Mouse (Mus musculus): ENCODE measurements at regions not wholly inside any gene's neighbourhood (a gene's known extent, or its start where the extent isn't known, plus 50 kb on each side); places are given as distances from the start of the nearest gene placed in this dataset.

DNA sequence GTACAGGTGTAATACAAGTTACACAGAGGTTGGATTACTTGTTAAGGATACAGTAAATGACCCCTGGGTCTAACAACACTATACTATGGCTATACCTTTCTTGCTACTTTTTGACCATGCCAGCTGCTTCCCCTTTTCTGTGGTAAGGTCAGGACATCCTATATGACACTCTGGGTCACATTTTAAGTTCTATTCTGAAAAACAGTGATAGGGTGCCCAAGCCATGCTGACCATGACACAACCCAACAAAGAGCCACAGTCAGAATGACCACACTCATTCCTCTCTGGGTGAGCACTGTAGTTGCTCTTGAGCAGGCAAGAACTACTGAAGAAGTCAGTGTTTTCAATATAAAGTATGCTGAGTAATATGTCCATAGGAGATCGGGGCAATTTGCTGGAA is 64.3 kb upstream of the Tnfsf11 start:
- no peak for DNase-seq (ENCODE audit: low spot score)

DNA sequence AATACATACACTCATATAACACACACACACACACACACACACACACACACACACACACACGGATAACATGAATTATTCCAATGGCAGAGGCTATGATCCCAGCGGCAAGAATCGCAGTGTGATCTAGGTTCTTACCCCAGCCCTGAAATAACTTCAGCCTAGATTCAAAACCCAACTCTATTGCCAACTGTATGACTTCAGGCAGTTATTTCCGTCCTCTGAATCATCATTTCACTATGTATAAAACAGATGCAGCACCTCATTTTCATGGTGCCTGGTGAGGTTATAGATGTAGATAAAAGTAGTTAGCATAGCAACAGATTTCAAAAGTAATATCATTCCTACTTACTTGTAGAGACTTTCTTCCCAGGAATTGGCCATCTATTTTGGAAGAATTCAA is 61.0 kb upstream of the Tnfsf11 start:
- no peak for DNase-seq (ENCODE audit: low spot score)

DNA sequence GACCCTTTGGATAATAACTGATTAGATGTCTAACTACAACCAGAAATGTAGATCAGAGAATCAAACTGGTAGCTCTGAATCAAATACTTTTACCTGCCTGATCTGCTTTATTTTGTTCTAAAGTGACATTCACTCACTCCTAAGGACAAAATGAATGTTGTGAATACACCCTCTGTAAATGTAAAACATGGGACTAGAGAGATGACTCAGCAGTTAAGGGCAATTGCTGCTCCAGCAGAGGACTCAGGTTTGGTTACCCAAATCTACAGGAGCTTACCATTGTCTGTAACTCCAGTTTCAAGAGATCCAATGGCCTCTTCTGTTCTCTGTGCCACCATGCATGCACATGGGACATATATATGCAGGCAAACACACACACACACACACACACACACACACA is 57.0 kb upstream of the Tnfsf11 start:
- no peak for DNase-seq (ENCODE audit: low spot score)

DNA sequence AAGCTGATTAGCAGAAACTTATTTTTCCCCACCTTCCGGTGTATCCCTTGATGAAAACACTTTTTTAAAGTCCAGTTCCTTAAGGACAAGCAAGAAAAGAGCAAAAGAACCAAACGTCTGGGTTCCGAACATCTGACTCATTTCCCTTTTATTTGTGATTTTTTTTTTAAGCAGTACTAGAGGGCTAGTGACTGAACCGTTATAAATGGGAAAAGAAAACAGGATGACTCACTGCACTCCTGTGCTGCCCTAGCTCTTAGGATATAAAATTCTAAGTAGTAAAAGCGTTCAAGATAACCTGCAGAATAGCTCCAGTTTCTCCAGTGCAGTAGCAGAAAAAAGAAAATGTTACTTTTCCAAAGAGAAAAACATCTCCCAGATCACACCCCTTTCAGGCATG is 55.3 kb upstream of the Tnfsf11 start:
- no peak for DNase-seq (ENCODE audit: low spot score)
